Comparison of ENCODE assay signal across 9 mouse cellular contexts in the genomic region with DNA sequence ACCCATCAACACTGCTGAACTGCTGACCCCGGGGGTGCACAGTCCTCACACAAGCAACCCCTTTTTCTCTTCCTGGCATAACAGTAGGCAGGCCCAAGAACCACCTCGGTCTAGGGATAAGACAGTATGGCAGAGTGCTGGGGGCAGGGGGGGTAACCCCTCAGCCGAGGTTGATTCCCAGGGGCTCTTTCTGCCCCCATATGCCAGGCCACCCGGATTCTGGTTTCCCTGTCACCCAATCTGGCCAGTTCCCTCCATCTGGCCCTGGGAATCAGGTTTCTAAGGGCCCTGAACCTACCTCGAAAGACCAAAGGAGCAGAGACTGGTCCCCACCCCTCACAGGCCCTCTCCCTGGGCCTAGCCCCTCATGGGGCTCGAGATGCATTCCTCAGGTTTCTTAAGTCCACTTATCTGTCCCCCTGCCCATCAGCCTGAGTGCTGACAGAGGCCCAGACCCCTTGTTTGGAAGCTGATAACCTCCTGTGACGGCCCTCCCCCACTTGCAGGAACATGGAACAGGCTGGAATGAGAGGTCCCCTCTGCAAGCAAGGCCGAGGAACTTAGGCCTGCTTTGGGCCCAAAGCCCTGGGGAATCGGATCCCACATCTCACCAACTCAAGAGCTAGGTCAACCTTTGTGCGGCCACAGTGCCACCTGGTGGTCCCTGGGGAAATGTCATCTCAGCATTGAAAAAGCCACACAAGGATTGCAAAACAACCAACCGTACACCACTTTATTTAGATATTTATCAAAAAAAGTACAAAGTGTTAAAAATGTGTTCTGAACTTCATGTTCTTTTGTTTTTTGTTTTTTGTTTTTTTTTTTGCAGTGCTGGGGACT. TPM values are rescaled to one million over a fixed set of nuclear protein-coding genes. Genes with fewer than 3 reads are reported as not detected.
DNase-seq lines count a peak whose midpoint lies in the region; ATAC-seq and TF ChIP-seq lines count a peak whose summit lies in the region.
"Had no signal": no experiment of that assay in that cellular context is flagged by ENCODE, and none has a peak within 500 bp of the region (broad histone marks: within the 10 kb centered on the region; RNA-seq: fewer than 3 reads in every experiment).

No protein-coding gene starts in this region.

- H3K4me1 ChIP-seq in kidney, embryonic 15.5 days, result peaks cover 53% of the 10 kb centered on the region
- H3K4me1 ChIP-seq in limb, embryonic 14.5 days (ENCODE audit: control insufficient read depth, insufficient read depth, low read length), result peaks cover 20% of the 10 kb centered on the region

- no peak for ATAC-seq in Patski
- no peak for ATAC-seq in kidney, embryonic 15.5 days (replicated peaks; ENCODE audit: low FRiP score)
- ATAC-seq in limb, embryonic 14.5 days (ENCODE audit: low FRiP score, low read depth), result no peak

- no peak for TF ChIP-seq POLR2A in limb, embryonic 14.5 days (IDR thresholded peaks at IDR 0.05; ENCODE audit: borderline replicate concordance, extremely low read depth, insufficient read depth, insufficient read length)

- H3K27ac ChIP-seq in kidney, embryonic 15.5 days, result peak overlapping the region; percentile 18; the same call in 1 of the 2 replicates
- no peak overlapping the region for H3K27ac ChIP-seq in limb, embryonic 14.5 days (replicated peaks; ENCODE audit: low read depth, low read length)
- H3K27ac ChIP-seq: heart, embryonic 15.5 days had no signal

- CTCF ChIA-PET in Patski (lab: Charles Lee), result interaction anchor here (1.0 to 2.1 kb wide), 3 partner anchors 9 to 162 kb away, joined by 3 to 8 read pairs (median 4); no protein-coding TSS in a partner anchor

- 18% methylated on average over 11 of the region's 11 CpGs for WGBS in kidney, embryonic 15.5 days
- WGBS in limb, embryonic 14.5 days, result 17% methylated on average over 11 of the region's 11 CpGs

- no peak for TF ChIP-seq CTCF in Patski (IDR thresholded peaks at IDR 0.05)

- H3K36me3 ChIP-seq in kidney, embryonic 15.5 days, result peaks cover 18% of the 10 kb centered on the region
- peaks cover 17% of the 10 kb centered on the region for H3K36me3 ChIP-seq in limb, embryonic 14.5 days (ENCODE audit: control insufficient read depth, insufficient read depth, low read length)

- peaks cover 10% of the 10 kb centered on the region for H3K27me3 ChIP-seq in Patski
- peaks cover 44% of the 10 kb centered on the region for H3K27me3 ChIP-seq in kidney, embryonic 15.5 days
- H3K27me3 ChIP-seq in limb, embryonic 14.5 days (ENCODE audit: control insufficient read depth, insufficient read depth, low read length), result peaks cover 43% of the 10 kb centered on the region

- POLR2A ChIA-PET in Patski (lab: Charles Lee), result interaction anchor here (1.2 kb wide), 1 partner anchor 16 kb away, joined by 3 read pairs; no protein-coding TSS in a partner anchor

- DNase-seq in 3T3-L1 (ENCODE audit: low read depth, low spot score) (peak; percentile 97), Patski (ENCODE audit: low read depth, low spot score) (peak; percentile 33)
- DNase-seq in cerebellum, postnatal 36 days, result peak; percentile 86 to 88
- DNase-seq in gastrocnemius, postnatal 25 days, result peak; percentile 65
- peak; percentile 83 for DNase-seq in limb, embryonic 14.5 days (ENCODE audit: low spot score)
- DNase-seq in ovary, postnatal 10 days (ENCODE audit: low spot score), result peak; percentile 79
- peak; percentile 88 for DNase-seq in thymus, postnatal 0 days (ENCODE audit: low spot score)

- no peak overlapping the region for H3K4me3 ChIP-seq in kidney, embryonic 15.5 days (replicated peaks)
- H3K4me3 ChIP-seq in limb, embryonic 14.5 days (replicated peaks; ENCODE audit: low read length), result no peak overlapping the region

- no peaks in the 10 kb centered on the region for H3K9me3 ChIP-seq in kidney, embryonic 15.5 days (replicated peaks)
- no peaks in the 10 kb centered on the region for H3K9me3 ChIP-seq in limb, embryonic 14.5 days (ENCODE audit: control insufficient read depth, low read length)
- H3K9me3 ChIP-seq: heart, embryonic 15.5 days had no signal

- in situ Hi-C loops in Patski (cut with MboI; ENCODE audit: low pct_unique_long_range_greater_than_20kb), result loop anchor here (5.0 to 10.0 kb wide), 2 partner anchors 175 to 522 kb away; no protein-coding TSS in a partner anchor

- 0 out of 2 replicates have a peak overlapping the region, but pooled peaks have one; percentile 10 for H3K9ac ChIP-seq in kidney, embryonic 15.5 days
- H3K9ac ChIP-seq in limb, embryonic 14.5 days (ENCODE audit: low read depth, low read length, severe bottlenecking), result no peak overlapping the region

- no peak overlapping the region for H3K4me2 ChIP-seq in kidney, embryonic 15.5 days
- H3K4me2 ChIP-seq in limb, embryonic 14.5 days (replicated peaks; ENCODE audit: low read depth, low read length, severe bottlenecking), result no peak overlapping the region

RNA-seq across cellular contexts. Expression of a gene that starts 2.1 kb away (rescaled TPM):
- 71.3 TPM for polyA plus RNA-seq in Patski (2021)
- 10 to 100 TPM; 10.1 to 12.5 TPM for total RNA-seq in gastrocnemius, postnatal 25 days (2021)
- polyA plus RNA-seq in kidney, embryonic 15.5 days (2015; fragmentation: Nextera tagmentation; extraction: Ambion mirVana), result 20.8 and 28.5 TPM in 2 replicates
- polyA plus RNA-seq in limb, embryonic 14.5 days (2012; rRNA removed), result 130 and 162 TPM in 2 replicates
- polyA plus RNA-seq in limb, embryonic 14.5 days (2014; fragmentation: Nextera tagmentation; extraction: Ambion mirVana), result 20.2 and 21.7 TPM in 2 replicates
- polyA plus RNA-seq in thymus, postnatal 0 days (2015; fragmentation: Nextera tagmentation; extraction: Ambion mirVana), result 27.4 and 34.1 TPM in 2 replicates

RNA-seq across cellular contexts. Expression of a gene that starts 4.5 kb away (rescaled TPM):
- polyA plus RNA-seq in Patski (2021), result 0.13 TPM
- total RNA-seq in gastrocnemius, postnatal 25 days (2021), result not detected
- polyA plus RNA-seq in kidney, embryonic 15.5 days (2015; fragmentation: Nextera tagmentation; extraction: Ambion mirVana), result 17.8 and 20.3 TPM in 2 replicates
- 1.1 and 1.5 TPM in 2 replicates for polyA plus RNA-seq in limb, embryonic 14.5 days (2012; rRNA removed)
- 0.29 and 0.46 TPM in 2 replicates for polyA plus RNA-seq in limb, embryonic 14.5 days (2014; fragmentation: Nextera tagmentation; extraction: Ambion mirVana)
- 0.17 and 0.19 TPM in 2 replicates for polyA plus RNA-seq in thymus, postnatal 0 days (2015; fragmentation: Nextera tagmentation; extraction: Ambion mirVana)

RNA-seq across cellular contexts. Expression of a gene that starts 36.4 kb away (rescaled TPM):
- 86.3 TPM for polyA plus RNA-seq in Patski (2021)
- 10 to 100 TPM; 28.2 to 29.1 TPM for total RNA-seq in gastrocnemius, postnatal 25 days (2021)
- polyA plus RNA-seq in kidney, embryonic 15.5 days (2015; fragmentation: Nextera tagmentation; extraction: Ambion mirVana), result 47.4 and 53.3 TPM in 2 replicates
- polyA plus RNA-seq in limb, embryonic 14.5 days (2012; rRNA removed), result 79.8 and 85.3 TPM in 2 replicates
- polyA plus RNA-seq in limb, embryonic 14.5 days (2014; fragmentation: Nextera tagmentation; extraction: Ambion mirVana), result 59.0 and 66.9 TPM in 2 replicates
- 61.0 and 90.5 TPM in 2 replicates for polyA plus RNA-seq in thymus, postnatal 0 days (2015; fragmentation: Nextera tagmentation; extraction: Ambion mirVana)

Comparison
In these comparisons a context has a peak if more than half of its experiments do, and no peak if none do; other contexts are left out.
1. DNase-seq: peak in every context shown above with its lines; median percentile 97 in 3T3-L1; 88 in thymus, postnatal 0 days; 87 in cerebellum, postnatal 36 days; 83 in limb, embryonic 14.5 days; 79 in ovary, postnatal 10 days; 65 in gastrocnemius, postnatal 25 days; 33 in Patski.